Mouse (Mus musculus) embryonic facial prominence, embryonic 14.5 days (tissue): ENCODE data around the gene Zranb2. TPM values are rescaled to one million over a fixed set of nuclear protein-coding genes. Genes with fewer than 3 reads are reported as not detected.

Experiments
- ATAC-seq: fragments of 200-750 bp; cut with Nextera tagmentation; 2 replicates; pipeline ENCODE4 v1.8.0; 2017; ENCODE audit warnings: low read depth, moderate number of reproducible peaks, moderate TSS enrichment
- DNase-seq: peaks from one replicate; pipeline ENCODE4 v3.0.0-alpha.2; 2015; ENCODE audit warnings: low spot score
- H3K27ac ChIP-seq: fragments of 300-500 bp; sonication (generic); replicated peaks from 2 replicates; pipeline ENCODE4 v1.5.1; 2014; ENCODE audit warnings: low read depth, mild to moderate bottlenecking, low read length, moderate library complexity
- H3K27me3 ChIP-seq: fragments of 300-500 bp; sonication (generic); replicated peaks from 2 replicates; pipeline ENCODE4 v1.6.1; 2014; ENCODE audit warnings: low read length; ENCODE audit not compliant: control insufficient read depth, insufficient read depth
- H3K36me3 ChIP-seq: fragments of 300-500 bp; sonication (generic); 2 replicates; pipeline ENCODE4 v1.6.1; 2014; ENCODE audit warnings: low read length, mixed read lengths; ENCODE audit not compliant: control insufficient read depth, insufficient read depth
- H3K4me1 ChIP-seq: fragments of 300-500 bp; sonication (generic); 2 replicates; pipeline ENCODE4 v1.6.1; 2014; ENCODE audit warnings: antibody characterized with exemption, low read length; ENCODE audit not compliant: control insufficient read depth, insufficient read depth
- H3K4me2 ChIP-seq: fragments of 300-500 bp; sonication (generic); 2 replicates; pipeline ENCODE4 v1.6.1; 2014; ENCODE audit warnings: low read depth, mild to moderate bottlenecking, low read length, moderate library complexity, mixed read lengths
- H3K4me3 ChIP-seq: fragments of 300-500 bp; sonication (generic); 2 replicates; pipeline ENCODE4 v1.5.1; 2014; ENCODE audit warnings: low read depth, mild to moderate bottlenecking, low read length
- H3K9ac ChIP-seq: fragments of 300-500 bp; sonication (generic); 2 replicates; pipeline ENCODE4 v1.6.1; 2014; ENCODE audit warnings: low read depth, mild to moderate bottlenecking, low read length, moderate library complexity, mixed read lengths
- H3K9me3 ChIP-seq: fragments of 300-500 bp; sonication (generic); 2 replicates; pipeline ENCODE4 v1.6.1; 2016; ENCODE audit warnings: low read length; ENCODE audit not compliant: control insufficient read depth
- WGBS: fragments of 180-500 bp; shearing (Covaris S2); extraction: QIAGEN DNeasy Blood & Tissue Kit; methylation state at CpG from one replicate; pipeline ENCODE4 v1.1.7; 2014; 5-methylcytosine and 5-hydroxymethylcytosine counted together
- polyA plus RNA-seq: library from polyadenylated mRNA; unstranded; fragments of >200 nt; fragmentation: Nextera tagmentation; extraction: Ambion mirVana; gene quantifications from 2 replicates; pipeline ENCODE4 v1.2.1, GENCODE M21; 2014

The Zranb2 gene
- polyA plus RNA-seq, 1 experiment from 2014 or later: 94.9 TPM

DNA sequence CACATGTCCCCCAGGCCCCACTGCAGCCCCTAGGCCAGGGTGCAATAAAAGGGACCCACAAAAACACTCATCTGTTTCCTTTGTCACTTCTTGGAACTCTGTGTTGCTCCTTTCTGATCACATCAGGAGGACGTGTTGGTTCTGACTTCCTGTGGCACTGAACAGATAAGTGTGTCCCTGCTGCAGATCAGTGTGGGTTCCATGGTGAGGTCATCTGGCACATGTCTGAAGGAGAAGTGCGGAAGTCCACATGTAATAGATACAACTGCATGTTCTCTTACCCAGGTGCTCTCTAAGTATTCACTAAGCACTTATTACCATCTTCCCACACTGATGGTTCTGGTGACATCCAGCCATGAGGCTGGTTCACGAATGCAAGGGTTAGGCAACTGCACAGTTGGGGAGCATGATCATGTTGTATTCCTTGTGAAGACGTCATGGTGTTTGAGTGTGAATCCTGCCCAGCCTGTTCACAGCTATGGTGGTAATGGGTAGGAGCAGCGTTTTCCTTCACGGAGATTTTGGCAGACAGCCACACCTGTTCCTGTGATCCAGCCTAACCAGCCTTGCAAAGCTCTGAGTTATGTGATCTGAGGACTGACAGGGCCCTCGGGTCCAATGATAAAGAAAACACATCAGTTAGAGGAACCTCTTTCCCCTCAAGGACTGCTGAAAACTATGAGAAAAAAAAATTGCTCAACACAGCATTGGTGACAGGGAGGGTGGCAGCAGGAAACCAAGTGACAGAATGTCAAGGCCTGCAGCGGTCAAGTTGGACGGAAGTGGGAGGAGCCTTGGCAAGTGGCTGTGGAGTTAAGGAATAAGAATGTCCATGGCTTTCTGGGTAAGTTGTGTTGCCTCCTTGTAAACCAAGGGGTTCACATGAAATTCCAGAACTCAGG, 41.7 kb downstream of the Zranb2 start:
- Histone ChIP-seq H3K27me3 (no peaks in the 10 kb centered on the region), H3K9me3 (no peaks in the 10 kb centered on the region), H3K4me2 (no peak overlapping the region), H3K9ac (no peak overlapping the region), H3K36me3 (no peaks in the 10 kb centered on the region), H3K4me1 (peaks cover 8% of the 10 kb centered on the region; the same call in 1 of the 2 replicates), H3K27ac (no peak overlapping the region), H3K4me3 (no peak overlapping the region)
- 59% methylated on average over 9 of the region's 9 CpGs for WGBS
- ATAC-seq (peak; percentile 88), DNase-seq (peak; percentile 72)

DNA sequence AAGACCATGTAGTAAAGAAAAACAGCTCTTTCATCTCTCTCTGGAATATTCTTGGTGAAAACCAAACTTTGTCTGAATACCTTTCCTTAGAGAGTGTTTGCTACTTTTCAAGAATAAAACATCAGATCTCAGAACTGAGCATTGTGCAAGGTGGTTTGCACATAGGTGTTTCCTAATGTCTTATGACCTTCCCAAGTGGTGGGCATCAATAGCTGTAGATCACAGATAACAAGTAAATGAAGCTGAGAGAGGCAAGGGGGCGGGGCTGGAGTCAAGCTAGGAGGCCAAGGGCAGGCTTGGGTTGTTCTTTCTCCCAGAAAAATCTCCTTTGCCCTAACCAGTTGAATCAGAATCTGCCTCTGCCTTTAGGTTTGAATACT, 42.4 kb downstream of the Zranb2 start:
- Histone ChIP-seq H3K27me3 (no peaks in the 10 kb centered on the region), H3K4me1 (peaks cover 8% of the 10 kb centered on the region; the same call in 1 of the 2 replicates), H3K27ac (no peak overlapping the region), H3K4me3 (no peak overlapping the region), H3K9ac (no peak overlapping the region), H3K9me3 (no peaks in the 10 kb centered on the region), H3K4me2 (no peak overlapping the region), H3K36me3 (no peaks in the 10 kb centered on the region)
- ATAC-seq (no peak), DNase-seq (no peak)
- WGBS: 83% methylated on average over 1 of the region's 1 CpGs

DNA sequence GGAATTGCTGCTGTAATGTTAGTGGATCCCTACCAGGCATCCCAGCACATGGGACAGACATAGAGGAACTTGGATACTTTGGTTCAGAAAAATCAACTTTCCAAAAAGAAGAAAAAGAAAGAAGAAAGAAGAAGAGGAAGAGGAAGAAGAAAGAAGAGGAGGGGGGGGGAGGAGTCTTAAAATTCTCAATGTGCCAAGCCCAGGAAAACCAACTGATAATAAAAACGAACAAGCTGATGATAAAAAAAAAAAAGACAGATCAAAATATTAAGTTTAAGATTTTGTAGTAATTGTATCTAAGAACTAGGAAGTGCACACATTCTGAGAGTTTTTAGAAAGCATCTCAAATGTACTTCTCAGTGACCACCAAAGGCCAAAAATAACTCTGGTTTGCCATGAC, 42.9 kb downstream of the Zranb2 start:
- H3K4me2 ChIP-seq: no peak overlapping the region
- no peaks in the 10 kb centered on the region for H3K9me3 ChIP-seq
- H3K4me1 ChIP-seq: peaks cover 8% of the 10 kb centered on the region; the same call in 1 of the 2 replicates
- H3K27me3 ChIP-seq: no peaks in the 10 kb centered on the region
- no peaks in the 10 kb centered on the region for H3K36me3 ChIP-seq
- H3K27ac ChIP-seq: no peak overlapping the region
- no peak overlapping the region for H3K9ac ChIP-seq
- no peak for DNase-seq
- no peak overlapping the region for H3K4me3 ChIP-seq
- 63% methylated on average over 1 of the region's 1 CpGs for WGBS
- no peak for ATAC-seq

DNA sequence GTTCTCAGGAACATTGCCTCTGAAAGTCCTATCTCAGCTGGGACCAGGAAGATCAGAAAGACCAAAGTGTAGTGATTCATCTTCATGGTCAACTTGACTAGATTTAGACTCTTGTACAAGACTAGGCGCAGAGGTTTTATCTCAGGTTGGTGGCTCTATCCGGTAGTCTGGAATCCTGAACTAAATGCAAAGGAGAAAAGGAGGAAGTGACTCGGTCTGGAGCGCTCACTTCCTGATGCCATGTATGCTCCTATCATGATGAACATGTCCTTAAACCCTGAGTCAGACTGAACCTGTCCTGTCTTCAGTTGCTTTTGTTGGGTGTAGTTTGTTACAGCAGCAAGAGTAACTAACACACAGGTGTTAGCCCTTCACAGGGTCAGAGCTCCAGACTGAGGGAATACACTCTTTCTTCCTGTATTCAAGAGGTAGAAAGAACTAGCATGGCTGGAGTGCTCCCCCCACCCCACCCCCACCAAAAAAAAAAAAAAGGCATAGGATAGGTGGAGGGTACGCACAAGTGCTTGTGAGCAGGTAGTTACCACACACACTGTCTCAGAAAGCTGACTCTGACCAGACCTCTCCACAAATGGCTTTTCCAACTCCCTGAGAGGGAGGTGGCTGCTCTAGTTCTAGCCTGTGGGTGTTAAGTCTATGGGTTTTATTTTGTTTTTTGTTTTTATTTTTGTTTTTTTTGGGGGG, 44.7 kb downstream of the Zranb2 start:
- H3K4me1 ChIP-seq: peaks cover 17% of the 10 kb centered on the region; the same call in 1 of the 2 replicates
- no peaks in the 10 kb centered on the region for H3K9me3 ChIP-seq
- H3K4me2 ChIP-seq: no peak overlapping the region
- H3K27ac ChIP-seq: no peak overlapping the region
- no peak overlapping the region for H3K9ac ChIP-seq
- 89% methylated on average over 5 of the region's 5 CpGs for WGBS
- DNase-seq (no peak), ATAC-seq (no peak)
- no peaks in the 10 kb centered on the region for H3K27me3 ChIP-seq
- no peak overlapping the region for H3K4me3 ChIP-seq
- H3K36me3 ChIP-seq: no peaks in the 10 kb centered on the region

DNA sequence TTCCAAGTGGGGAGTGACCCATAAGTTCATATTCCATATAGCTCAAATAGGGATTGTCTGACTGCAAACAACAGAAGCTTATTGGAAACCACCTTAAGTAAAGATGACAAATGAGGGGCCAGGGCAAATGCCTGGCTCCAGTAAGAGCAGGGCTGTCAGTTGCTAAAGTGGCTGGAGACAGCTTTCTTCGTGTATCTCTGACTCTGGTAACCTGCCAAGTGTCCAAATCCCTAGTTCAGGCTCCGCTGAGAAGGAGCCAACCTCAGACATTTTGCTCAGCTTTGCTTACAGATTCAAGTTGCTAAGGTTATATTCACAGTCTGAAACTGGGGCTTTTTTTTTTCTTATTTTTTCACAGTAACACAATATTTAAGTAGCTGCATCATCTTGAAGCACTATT, 45.4 kb downstream of the Zranb2 start:
- WGBS: 47% methylated on average over 2 of the region's 2 CpGs
- ATAC-seq: no peak
- no peak overlapping the region for H3K27ac ChIP-seq

DNA sequence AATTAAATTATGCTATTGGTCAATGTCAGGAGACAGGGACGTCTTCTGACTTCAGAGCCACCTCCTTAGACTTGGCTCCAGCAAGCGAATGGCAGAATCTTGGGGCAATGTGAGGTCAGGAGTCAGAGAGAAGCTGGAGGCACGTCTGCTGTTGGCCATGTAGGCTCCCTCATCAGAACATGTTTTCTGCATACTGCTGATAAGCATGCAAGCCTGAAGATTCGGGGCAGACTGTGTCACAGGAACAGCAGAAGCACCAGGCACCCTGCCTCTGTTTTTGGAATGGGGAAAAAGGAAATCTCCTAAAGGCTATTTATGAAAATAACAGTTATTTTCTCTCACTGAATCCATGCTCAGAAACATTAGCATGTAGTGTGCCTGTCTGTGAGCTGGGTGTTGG, 46.3 kb downstream of the Zranb2 start:
- WGBS: 73% methylated on average over 4 of the region's 4 CpGs
- Histone ChIP-seq H3K4me3 (no peak overlapping the region), H3K9me3 (no peaks in the 10 kb centered on the region), H3K4me1 (peaks cover 17% of the 10 kb centered on the region; the same call in 1 of the 2 replicates), H3K27ac (no peak overlapping the region), H3K36me3 (no peaks in the 10 kb centered on the region), H3K4me2 (no peak overlapping the region), H3K9ac (no peak overlapping the region), H3K27me3 (no peaks in the 10 kb centered on the region)
- ATAC-seq (no peak), DNase-seq (no peak)

More for the DNA sequence above, 45.4 kb downstream of the Zranb2 start:
- Histone ChIP-seq H3K4me3 (no peak overlapping the region), H3K4me2 (no peak overlapping the region), H3K27me3 (no peaks in the 10 kb centered on the region), H3K9me3 (no peaks in the 10 kb centered on the region), H3K4me1 (peaks cover 17% of the 10 kb centered on the region; the same call in 1 of the 2 replicates), H3K9ac (no peak overlapping the region), H3K36me3 (no peaks in the 10 kb centered on the region)
- DNase-seq: peak; percentile 45

DNA sequence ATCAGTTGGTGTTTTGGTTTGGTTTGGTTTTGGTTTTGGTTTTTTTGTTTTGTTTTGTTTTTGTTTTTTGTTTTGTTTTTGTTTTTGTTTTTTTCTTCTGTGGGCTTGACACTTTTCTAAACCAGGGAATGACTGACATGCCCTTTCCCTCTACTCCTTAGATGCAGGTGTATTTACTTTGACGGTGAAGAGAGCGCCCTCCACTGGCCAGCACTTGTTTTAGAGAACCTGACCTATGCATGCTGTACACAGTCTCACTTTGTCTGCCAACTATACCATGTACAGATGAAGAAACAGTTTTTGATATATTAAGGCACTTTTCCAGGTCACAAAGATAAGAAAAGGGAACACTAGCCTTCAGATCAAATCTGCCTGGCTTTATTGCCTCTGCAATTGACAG, 47.8 kb downstream of the Zranb2 start:
- Histone ChIP-seq H3K27ac (no peak overlapping the region), H3K36me3 (no peaks in the 10 kb centered on the region), H3K9me3 (no peaks in the 10 kb centered on the region), H3K4me3 (no peak overlapping the region), H3K27me3 (no peaks in the 10 kb centered on the region), H3K4me1 (peaks cover 17% of the 10 kb centered on the region; the same call in 1 of the 2 replicates), H3K4me2 (no peak overlapping the region), H3K9ac (no peak overlapping the region)
- no peak for DNase-seq
- no peak for ATAC-seq
- 36% methylated on average over 2 of the region's 2 CpGs for WGBS

DNA sequence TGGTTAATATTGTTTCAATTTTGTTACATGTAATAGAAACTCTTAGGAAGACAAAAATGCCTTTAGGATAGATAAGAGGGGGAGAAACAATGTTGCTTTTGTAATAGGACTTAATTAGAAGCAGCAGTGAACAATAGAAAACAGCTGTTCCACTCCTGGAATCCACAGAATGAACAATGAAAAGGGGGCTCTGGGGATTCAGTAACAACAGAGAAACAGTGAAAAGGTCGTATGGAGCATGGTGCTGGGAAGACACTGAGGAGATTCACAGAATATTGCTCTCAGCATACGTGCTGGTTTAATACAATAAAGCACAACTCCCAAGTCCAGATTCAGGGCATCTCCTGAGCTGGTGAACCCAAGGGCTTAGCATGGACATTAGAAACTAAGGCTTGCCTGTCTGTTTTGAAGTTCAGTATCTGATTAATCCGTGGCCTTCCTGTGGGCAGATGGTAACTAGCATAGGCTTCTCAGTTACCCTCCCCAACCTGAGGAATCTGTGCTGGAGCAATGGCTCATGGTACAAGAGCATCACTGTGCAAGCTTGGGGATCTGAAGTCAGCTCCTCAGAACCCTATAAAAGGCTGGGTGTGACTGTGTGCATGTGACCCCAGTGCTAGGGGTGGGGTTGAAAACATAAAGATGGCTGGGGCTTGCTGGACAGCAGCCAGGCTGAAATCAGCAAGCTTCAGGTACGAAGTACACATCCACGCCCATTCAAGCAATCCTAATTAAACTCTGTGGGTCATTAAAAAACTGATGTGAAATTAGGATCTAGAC, 48.9 kb downstream of the Zranb2 start:
- peak; percentile 85 for DNase-seq
- H3K27me3 ChIP-seq: no peaks in the 10 kb centered on the region
- 0 out of 2 replicates have a peak overlapping the region, but pooled peaks have one; percentile 11 for H3K27ac ChIP-seq
- peak; percentile 85 for ATAC-seq
- H3K36me3 ChIP-seq: no peaks in the 10 kb centered on the region
- H3K9ac ChIP-seq: no peak overlapping the region
- no peaks in the 10 kb centered on the region for H3K9me3 ChIP-seq
- 35% methylated on average over 5 of the region's 5 CpGs for WGBS
- 0 out of 2 replicates have a peak, but pooled peaks cover 12% of the 10 kb centered on the region for H3K4me1 ChIP-seq
- H3K4me3 ChIP-seq: no peak overlapping the region
- H3K4me2 ChIP-seq: no peak overlapping the region
